Mouse (Mus musculus): ENCODE data around the gene Psmd12.

- no peak for TF ChIP-seq CTCF (IDR thresholded peaks at IDR 0.05; ENCODE audit: low read depth)
- TF ChIP-seq EP300 (IDR thresholded peaks at IDR 0.05; ENCODE audit: low read depth) = no peak
Measured at GRCm38 (mm10) chr11:107441050-107441449, 38.2 kb upstream of the Psmd12 start.
